Mouse (Mus musculus): ENCODE data around the gene Lrrc27. TPM values are rescaled to one million over a fixed set of nuclear protein-coding genes. Genes with fewer than 3 reads are reported as not detected.

Lrrc27 gene
- polyA plus RNA-seq, 1 experiment from 2014 or later = 5.1 TPM

GRCm38 (mm10) chr7:139270738-139271137 lies 58.0 kb downstream of the Lrrc27 start:
- Histone ChIP-seq H3K9ac (ENCODE audit: low read length) (no peak overlapping the region), H3K9me3 (ENCODE audit: control insufficient read depth, low read length) (no peaks in the 10 kb centered on the region), H3K27me3 (ENCODE audit: control insufficient read depth, insufficient read depth, low read length) (no peaks in the 10 kb centered on the region), H3K4me3 (ENCODE audit: low read depth, low read length) (no peak overlapping the region), H3K4me2 (ENCODE audit: low read depth) (no peak overlapping the region), H3K27ac (ENCODE audit: low read depth, low read length) (no peak overlapping the region), H3K36me3 (ENCODE audit: control insufficient read depth, insufficient read depth, low read length) (no peaks in the 10 kb centered on the region), H3K4me1 (ENCODE audit: control insufficient read depth, insufficient read depth, low read length) (no peaks in the 10 kb centered on the region)
- DNase-seq (ENCODE audit: low spot score) (no peak), ATAC-seq (ENCODE audit: insufficient read depth, low FRiP score, low TSS enrichment) (no peak)
- WGBS = 67% methylated on average over 1 of the region's 1 CpGs

DNA sequence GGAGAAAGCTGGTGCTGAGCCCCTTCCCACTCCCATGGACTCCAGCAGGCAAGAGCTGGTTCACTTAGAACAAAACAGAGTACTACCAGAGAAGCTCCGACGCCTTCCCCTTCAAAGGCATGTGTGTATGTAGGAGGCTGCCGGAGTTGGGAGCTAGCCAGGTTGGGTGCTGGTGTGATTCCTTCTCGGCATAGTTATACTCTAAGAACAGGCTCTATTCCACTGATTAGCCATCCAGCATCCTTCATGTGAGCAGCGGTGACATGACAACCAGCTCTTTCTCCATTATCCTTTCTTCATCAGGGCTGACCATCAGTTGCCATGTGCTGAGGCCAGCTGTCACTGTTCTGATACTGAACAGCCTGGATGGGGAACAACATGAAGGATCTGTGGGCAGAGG lies 59.1 kb downstream of the Lrrc27 start:
- Histone ChIP-seq H3K4me3 (ENCODE audit: low read depth, low read length) (no peak overlapping the region), H3K27ac (ENCODE audit: low read depth, low read length) (no peak overlapping the region), H3K36me3 (ENCODE audit: control insufficient read depth, insufficient read depth, low read length) (no peaks in the 10 kb centered on the region), H3K4me1 (ENCODE audit: control insufficient read depth, insufficient read depth, low read length) (no peaks in the 10 kb centered on the region), H3K27me3 (ENCODE audit: control insufficient read depth, insufficient read depth, low read length) (no peaks in the 10 kb centered on the region), H3K9me3 (ENCODE audit: control insufficient read depth, low read length) (no peaks in the 10 kb centered on the region), H3K9ac (ENCODE audit: low read length) (no peak overlapping the region), H3K4me2 (ENCODE audit: low read depth) (no peak overlapping the region)
- 90% methylated on average over 5 of the region's 5 CpGs for WGBS
- ATAC-seq (ENCODE audit: insufficient read depth, low FRiP score, low TSS enrichment) = no peak
- DNase-seq (ENCODE audit: low spot score) = no peak

DNA sequence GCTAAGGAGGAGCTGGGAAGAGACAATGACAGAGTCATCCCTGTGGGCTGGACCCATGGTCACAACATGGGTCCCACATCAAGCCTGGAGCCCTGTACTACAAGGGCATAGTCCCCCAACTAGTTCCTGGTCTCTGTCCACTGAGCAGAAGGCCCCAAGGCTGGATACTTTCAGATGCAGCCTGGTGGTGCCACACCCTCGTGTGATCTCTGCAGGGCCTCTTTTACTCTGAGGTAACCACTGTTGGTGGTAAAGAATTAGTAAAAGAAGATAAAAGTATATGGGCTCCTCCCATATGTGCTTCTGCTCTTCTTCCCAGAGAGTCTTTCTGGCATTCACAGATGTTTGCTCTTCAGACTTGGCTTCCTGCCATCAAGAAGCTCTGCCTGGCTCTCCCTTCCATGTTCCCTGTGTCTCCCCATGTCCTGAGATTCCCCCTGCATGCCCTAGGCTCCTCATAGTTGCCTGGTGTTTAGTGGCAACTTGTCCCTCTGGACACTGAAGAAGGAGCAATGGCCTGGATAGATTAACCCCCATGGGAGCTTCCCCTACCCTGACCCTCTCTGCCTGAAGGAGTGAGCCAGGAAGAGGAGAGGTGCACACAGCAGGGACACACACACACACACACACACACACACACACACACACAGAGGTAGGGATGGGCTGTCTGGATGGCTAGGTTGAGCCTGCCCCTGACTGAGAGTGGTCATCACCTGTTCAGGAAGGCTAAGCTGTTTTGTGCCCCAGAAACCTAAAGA lies 60.0 kb downstream of the Lrrc27 start:
- 47% methylated on average over 1 of the region's 1 CpGs for WGBS
- ATAC-seq (ENCODE audit: insufficient read depth, low FRiP score, low TSS enrichment) (no peak), DNase-seq (ENCODE audit: low spot score) (no peak)
- no peak overlapping the region for H3K27ac ChIP-seq (ENCODE audit: low read depth, low read length)
- no peaks in the 10 kb centered on the region for H3K27me3 ChIP-seq (ENCODE audit: control insufficient read depth, insufficient read depth, low read length)
- H3K4me3 ChIP-seq (ENCODE audit: low read depth, low read length) = no peak overlapping the region
- H3K9me3 ChIP-seq (ENCODE audit: control insufficient read depth, low read length) = no peaks in the 10 kb centered on the region
- no peak overlapping the region for H3K4me2 ChIP-seq (ENCODE audit: low read depth)
- H3K4me1 ChIP-seq (ENCODE audit: control insufficient read depth, insufficient read depth, low read length) = no peaks in the 10 kb centered on the region
- no peak overlapping the region for H3K9ac ChIP-seq (ENCODE audit: low read length)
- H3K36me3 ChIP-seq (ENCODE audit: control insufficient read depth, insufficient read depth, low read length) = no peaks in the 10 kb centered on the region

DNA sequence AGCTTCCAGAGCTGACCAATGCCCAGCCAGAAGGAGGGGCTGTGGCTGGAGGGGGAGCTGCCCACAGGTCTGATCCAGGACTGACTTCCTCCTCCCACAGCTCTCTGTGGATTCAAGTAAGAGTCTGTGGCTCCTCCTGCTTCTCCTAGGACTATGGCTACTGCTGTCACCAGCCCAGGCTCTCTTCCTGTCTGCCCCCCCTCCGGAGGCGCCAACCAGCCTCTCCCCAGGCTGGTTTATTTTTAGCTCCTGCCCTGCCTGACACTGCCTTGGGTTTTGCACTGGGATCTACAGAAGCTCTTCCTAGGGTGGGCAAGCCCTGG lies 60.6 kb downstream of the Lrrc27 start:
- WGBS = 60% methylated on average over 2 of the region's 2 CpGs
- ATAC-seq (ENCODE audit: insufficient read depth, low FRiP score, low TSS enrichment) (no peak), DNase-seq (ENCODE audit: low spot score) (no peak)
- Histone ChIP-seq H3K4me1 (ENCODE audit: control insufficient read depth, insufficient read depth, low read length) (no peaks in the 10 kb centered on the region), H3K4me3 (ENCODE audit: low read depth, low read length) (no peak overlapping the region), H3K36me3 (ENCODE audit: control insufficient read depth, insufficient read depth, low read length) (no peaks in the 10 kb centered on the region), H3K9me3 (ENCODE audit: control insufficient read depth, low read length) (no peaks in the 10 kb centered on the region), H3K27ac (ENCODE audit: low read depth, low read length) (no peak overlapping the region), H3K27me3 (ENCODE audit: control insufficient read depth, insufficient read depth, low read length) (no peaks in the 10 kb centered on the region), H3K9ac (ENCODE audit: low read length) (no peak overlapping the region), H3K4me2 (ENCODE audit: low read depth) (no peak overlapping the region)

GRCm38 (mm10) chr7:139275586-139275985 lies 62.8 kb downstream of the Lrrc27 start:
- Histone ChIP-seq H3K4me2 (ENCODE audit: low read depth) (no peak overlapping the region), H3K27me3 (ENCODE audit: control insufficient read depth, insufficient read depth, low read length) (no peaks in the 10 kb centered on the region), H3K36me3 (ENCODE audit: control insufficient read depth, insufficient read depth, low read length) (no peaks in the 10 kb centered on the region), H3K27ac (ENCODE audit: low read depth, low read length) (no peak overlapping the region), H3K9me3 (ENCODE audit: control insufficient read depth, low read length) (no peaks in the 10 kb centered on the region), H3K9ac (ENCODE audit: low read length) (no peak overlapping the region), H3K4me1 (ENCODE audit: control insufficient read depth, insufficient read depth, low read length) (no peaks in the 10 kb centered on the region), H3K4me3 (ENCODE audit: low read depth, low read length) (no peak overlapping the region)
- ATAC-seq (ENCODE audit: insufficient read depth, low FRiP score, low TSS enrichment) (no peak), DNase-seq (ENCODE audit: low spot score) (no peak)
- 77% methylated on average over 10 of the region's 10 CpGs for WGBS

- H3K27me3 ChIP-seq (ENCODE audit: control insufficient read depth, insufficient read depth, low read length) = no peaks in the 10 kb centered on the region
- DNase-seq (ENCODE audit: low spot score) (no peak), ATAC-seq (ENCODE audit: insufficient read depth, low FRiP score, low TSS enrichment) (no peak)
- no peak overlapping the region for H3K4me3 ChIP-seq (ENCODE audit: low read depth, low read length)
- no peak overlapping the region for H3K9ac ChIP-seq (ENCODE audit: low read length)
- H3K27ac ChIP-seq (ENCODE audit: low read depth, low read length) = no peak overlapping the region
- H3K4me1 ChIP-seq (ENCODE audit: control insufficient read depth, insufficient read depth, low read length) = no peaks in the 10 kb centered on the region
- WGBS = 89% methylated on average over 10 of the region's 10 CpGs
- no peaks in the 10 kb centered on the region for H3K9me3 ChIP-seq (ENCODE audit: control insufficient read depth, low read length)
- no peaks in the 10 kb centered on the region for H3K36me3 ChIP-seq (ENCODE audit: control insufficient read depth, insufficient read depth, low read length)
- H3K4me2 ChIP-seq (ENCODE audit: low read depth) = no peak overlapping the region
Observed at GRCm38 (mm10) chr7:139276150-139276549, 63.4 kb downstream of the Lrrc27 start.

GRCm38 (mm10) chr7:139277536-139277935 lies 64.7 kb downstream of the Lrrc27 start:
- H3K36me3 ChIP-seq (ENCODE audit: control insufficient read depth, insufficient read depth, low read length) = no peaks in the 10 kb centered on the region
- ATAC-seq (ENCODE audit: insufficient read depth, low FRiP score, low TSS enrichment) (no peak), DNase-seq (ENCODE audit: low spot score) (no peak)
- H3K4me1 ChIP-seq (ENCODE audit: control insufficient read depth, insufficient read depth, low read length) = no peaks in the 10 kb centered on the region
- no peak overlapping the region for H3K27ac ChIP-seq (ENCODE audit: low read depth, low read length)
- no peaks in the 10 kb centered on the region for H3K9me3 ChIP-seq (ENCODE audit: control insufficient read depth, low read length)
- no peak overlapping the region for H3K9ac ChIP-seq (ENCODE audit: low read length)
- WGBS = 85% methylated on average over 7 of the region's 7 CpGs
- H3K4me2 ChIP-seq (ENCODE audit: low read depth) = no peak overlapping the region
- H3K27me3 ChIP-seq (ENCODE audit: control insufficient read depth, insufficient read depth, low read length) = no peaks in the 10 kb centered on the region
- no peak overlapping the region for H3K4me3 ChIP-seq (ENCODE audit: low read depth, low read length)

DNA sequence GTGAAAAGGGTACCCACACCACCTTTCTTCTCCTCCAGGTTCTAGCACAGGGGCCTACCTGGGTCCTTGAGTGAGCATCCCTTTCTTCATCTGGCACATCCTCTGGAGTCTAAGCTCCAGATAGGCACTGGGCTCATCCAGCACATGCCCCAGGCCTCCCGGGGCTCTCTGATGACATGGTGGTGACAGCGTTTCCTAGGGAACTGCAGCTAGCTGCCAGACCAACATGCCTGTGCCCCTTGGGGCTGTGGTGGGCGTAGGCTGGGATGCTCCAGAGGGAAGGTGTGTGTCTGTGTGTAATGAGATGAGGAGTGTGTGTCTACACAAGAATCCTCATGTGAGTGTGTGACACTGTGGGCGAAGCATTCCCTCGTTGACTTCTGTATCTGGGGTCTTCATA lies 66.8 kb downstream of the Lrrc27 start:
- DNase-seq (ENCODE audit: low spot score) = no peak
- WGBS = 83% methylated on average over 5 of the region's 5 CpGs
- no peak overlapping the region for H3K9ac ChIP-seq (ENCODE audit: low read length)
- H3K4me1 ChIP-seq (ENCODE audit: control insufficient read depth, insufficient read depth, low read length) = no peaks in the 10 kb centered on the region
- H3K4me2 ChIP-seq (ENCODE audit: low read depth) = no peak overlapping the region
- no peak for ATAC-seq (ENCODE audit: insufficient read depth, low FRiP score, low TSS enrichment)
- no peaks in the 10 kb centered on the region for H3K9me3 ChIP-seq (ENCODE audit: control insufficient read depth, low read length)
- H3K36me3 ChIP-seq (ENCODE audit: control insufficient read depth, insufficient read depth, low read length) = no peaks in the 10 kb centered on the region
- no peak overlapping the region for H3K27ac ChIP-seq (ENCODE audit: low read depth, low read length)
- no peak overlapping the region for H3K4me3 ChIP-seq (ENCODE audit: low read depth, low read length)
- no peaks in the 10 kb centered on the region for H3K27me3 ChIP-seq (ENCODE audit: control insufficient read depth, insufficient read depth, low read length)

DNA sequence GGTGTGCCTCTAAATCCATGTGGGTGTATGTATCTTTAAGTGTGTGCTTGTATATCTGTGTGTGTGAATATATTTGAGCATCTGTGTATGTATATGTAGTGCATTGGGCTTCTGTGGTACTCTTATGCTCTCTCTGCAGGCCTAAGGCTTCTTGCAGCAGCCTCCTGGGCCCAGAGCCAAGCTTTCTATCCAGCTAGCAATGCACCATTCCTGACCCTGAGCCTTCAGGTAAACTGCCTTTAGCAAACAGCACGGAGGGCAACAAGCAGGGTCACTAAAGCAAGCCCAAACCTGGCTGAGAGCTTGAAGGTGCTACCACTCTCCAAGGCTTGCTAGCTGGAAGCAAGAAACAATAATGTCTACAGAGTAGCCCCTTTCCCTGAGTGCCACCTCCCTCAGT lies 67.3 kb downstream of the Lrrc27 start:
- no peak for ATAC-seq (ENCODE audit: insufficient read depth, low FRiP score, low TSS enrichment)
- 68% methylated on average over 1 of the region's 1 CpGs for WGBS
- no peak for DNase-seq (ENCODE audit: low spot score)

More for the DNA sequence above, 67.3 kb downstream of the Lrrc27 start:
- no peaks in the 10 kb centered on the region for H3K9me3 ChIP-seq (ENCODE audit: control insufficient read depth, low read length)
- no peaks in the 10 kb centered on the region for H3K27me3 ChIP-seq (ENCODE audit: control insufficient read depth, insufficient read depth, low read length)
- H3K36me3 ChIP-seq (ENCODE audit: control insufficient read depth, insufficient read depth, low read length) = no peaks in the 10 kb centered on the region
- no peaks in the 10 kb centered on the region for H3K4me1 ChIP-seq (ENCODE audit: control insufficient read depth, insufficient read depth, low read length)
- no peak overlapping the region for H3K9ac ChIP-seq (ENCODE audit: low read length)
- no peak overlapping the region for H3K27ac ChIP-seq (ENCODE audit: low read depth, low read length)
- no peak overlapping the region for H3K4me2 ChIP-seq (ENCODE audit: low read depth)
- H3K4me3 ChIP-seq (ENCODE audit: low read depth, low read length) = no peak overlapping the region
